Mouse (Mus musculus) adrenal gland, adult 8-10 months (tissue): ENCODE measurements around the gene C130050O18Rik. TPM values are rescaled to one million over a fixed set of nuclear protein-coding genes. Genes with fewer than 3 reads are reported as not detected.
"Not testable (repeated sequence)": the region's sequence is repeated elsewhere in the genome, so short reads cannot be mapped to it uniquely, and the experiment has no call there.

ENCODE experiments used
- DNase-seq: peaks from one replicate; pipeline ENCODE4 v3.0.0; 2022
- total RNA-seq, 4 experiments: library from RNA; stranded (reverse); gene quantifications; 2 replicates each; pipeline ENCODE4 v1.2.4; 2022

Gene C130050O18Rik
- total RNA-seq, 4 experiments from 2014 or later: 0.94 to 1.4 (median 1.2) TPM

DNA sequence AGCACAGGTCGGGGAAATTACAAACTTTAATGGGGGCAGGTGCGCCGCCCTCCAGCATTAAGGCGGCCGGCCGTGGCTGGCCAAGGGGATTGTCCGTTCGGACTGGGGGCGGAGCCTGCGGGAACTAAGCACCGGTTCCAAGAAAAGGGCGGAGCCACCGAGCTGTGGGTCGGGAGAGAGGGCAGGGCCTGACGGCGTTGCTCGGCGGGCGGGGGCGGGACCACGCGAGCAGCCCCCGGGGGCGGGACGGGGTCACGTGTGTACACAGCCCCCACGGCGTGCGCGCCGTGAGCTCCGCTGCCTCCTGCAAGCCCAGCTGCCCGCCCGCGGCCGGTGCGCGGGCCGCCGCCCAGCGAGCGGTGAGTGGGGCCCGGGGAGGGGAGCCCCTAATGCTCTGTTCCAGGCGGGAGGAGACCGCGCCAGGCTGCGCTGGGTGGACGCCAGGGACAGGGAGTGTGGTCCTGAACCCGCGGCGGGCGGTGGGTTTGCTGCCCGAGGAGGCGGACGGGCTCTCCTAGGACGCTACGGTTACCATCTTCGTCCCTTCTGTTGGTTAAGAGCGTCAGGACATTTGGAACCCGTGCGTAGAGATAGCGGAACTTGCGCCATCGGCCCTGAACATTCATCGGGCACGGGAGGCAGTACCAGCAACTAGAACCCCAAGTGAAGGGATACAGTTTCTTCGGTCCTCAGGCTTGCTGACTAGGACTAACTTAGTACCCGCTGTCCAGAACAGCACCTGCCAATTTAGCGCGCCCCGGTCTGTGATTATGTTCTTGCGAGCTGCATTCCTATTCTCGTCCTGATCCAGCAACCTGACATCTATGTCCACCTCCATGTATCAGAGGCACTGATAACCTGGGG is 24.5 kb upstream of the C130050O18Rik start:
- peak; percentile 97 for DNase-seq

- DNase-seq: no peak
Observed at GRCm38 (mm10) chr5:139381586-139382513, 23.2 kb upstream of the C130050O18Rik start.

DNA sequence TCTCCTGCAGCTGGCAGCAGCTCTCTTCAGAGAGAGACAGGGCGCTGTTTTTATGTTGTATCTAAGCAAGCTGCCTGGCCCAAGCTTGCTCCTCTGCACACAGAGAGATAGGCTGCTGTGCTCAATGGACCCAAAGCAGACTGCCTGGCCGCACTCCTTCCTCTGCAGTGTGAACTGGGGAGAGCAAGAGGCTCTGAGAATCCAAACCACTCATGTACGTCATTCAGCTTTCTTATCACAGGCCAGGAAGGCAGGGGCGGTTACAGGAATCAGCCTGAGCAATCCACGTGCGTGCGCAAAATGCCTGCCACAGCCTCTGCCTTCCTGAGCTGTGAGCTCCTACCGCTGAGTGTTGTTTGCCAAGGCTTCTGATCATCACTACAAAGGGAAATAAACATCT is 22.3 kb upstream of the C130050O18Rik start:
- no peak for DNase-seq

GRCm38 (mm10) chr5:139383234-139383633 is 21.8 kb upstream of the C130050O18Rik start:
- DNase-seq: no peak

GRCm38 (mm10) chr5:139384531-139384930 is 20.5 kb upstream of the C130050O18Rik start:
- peak; percentile 71 for DNase-seq

GRCm38 (mm10) chr5:139386047-139386446 is 19.0 kb upstream of the C130050O18Rik start:
- DNase-seq: no peak

GRCm38 (mm10) chr5:139387329-139388194 is 17.5 kb upstream of the C130050O18Rik start:
- no peak for DNase-seq

- no peak for DNase-seq
Observed at GRCm38 (mm10) chr5:139388195-139388570, 16.9 kb upstream of the C130050O18Rik start.

DNA sequence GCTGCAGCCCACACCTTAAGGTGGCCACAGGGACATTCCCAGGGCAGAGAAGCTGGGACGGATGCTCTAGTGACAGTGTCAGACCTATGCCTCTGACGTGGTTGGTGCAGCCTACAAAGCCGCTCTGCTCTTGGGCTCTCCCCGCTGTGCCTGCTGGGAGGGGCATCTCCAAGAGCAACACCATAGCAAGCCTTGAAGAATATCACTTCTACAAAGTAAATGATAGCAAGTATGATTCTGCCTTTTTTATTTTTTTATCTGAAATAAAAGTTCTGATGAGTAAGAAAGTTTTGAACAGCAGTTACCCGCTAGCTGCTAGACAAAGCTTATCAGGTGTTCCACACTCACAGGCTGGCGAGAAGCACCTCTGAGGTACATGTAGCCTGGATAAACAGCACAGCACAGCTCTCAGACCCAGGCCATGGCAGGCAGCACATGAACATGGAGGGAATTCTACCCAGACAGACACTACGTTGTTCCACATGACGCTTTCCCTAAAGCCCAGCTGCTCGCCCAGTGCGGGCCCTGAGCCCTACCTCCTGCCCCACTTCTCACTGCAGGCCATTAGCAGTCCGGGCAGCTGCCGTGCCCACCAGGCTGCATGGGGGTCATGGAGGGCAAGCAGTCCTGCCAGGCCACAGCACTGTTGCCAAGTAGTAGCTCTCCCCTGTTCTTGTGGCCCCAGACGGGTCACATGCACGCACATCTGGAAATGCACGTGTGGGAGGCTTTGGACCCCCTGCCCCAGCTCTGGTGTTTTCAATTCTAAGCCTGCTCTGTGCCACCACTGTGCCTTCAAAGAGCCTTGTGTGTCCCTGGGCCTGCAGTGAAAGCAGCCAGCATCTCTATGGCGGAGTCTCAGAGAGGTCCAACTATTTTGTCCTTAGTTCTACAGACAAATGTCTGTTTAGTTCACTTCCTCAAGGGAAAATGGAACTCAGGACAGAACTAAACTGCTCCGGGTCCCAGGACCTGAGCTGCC is 16.1 kb upstream of the C130050O18Rik start:
- DNase-seq: no peak

- DNase-seq: no peak
Observed at GRCm38 (mm10) chr5:139389676-139390061, 15.4 kb upstream of the C130050O18Rik start.

DNA sequence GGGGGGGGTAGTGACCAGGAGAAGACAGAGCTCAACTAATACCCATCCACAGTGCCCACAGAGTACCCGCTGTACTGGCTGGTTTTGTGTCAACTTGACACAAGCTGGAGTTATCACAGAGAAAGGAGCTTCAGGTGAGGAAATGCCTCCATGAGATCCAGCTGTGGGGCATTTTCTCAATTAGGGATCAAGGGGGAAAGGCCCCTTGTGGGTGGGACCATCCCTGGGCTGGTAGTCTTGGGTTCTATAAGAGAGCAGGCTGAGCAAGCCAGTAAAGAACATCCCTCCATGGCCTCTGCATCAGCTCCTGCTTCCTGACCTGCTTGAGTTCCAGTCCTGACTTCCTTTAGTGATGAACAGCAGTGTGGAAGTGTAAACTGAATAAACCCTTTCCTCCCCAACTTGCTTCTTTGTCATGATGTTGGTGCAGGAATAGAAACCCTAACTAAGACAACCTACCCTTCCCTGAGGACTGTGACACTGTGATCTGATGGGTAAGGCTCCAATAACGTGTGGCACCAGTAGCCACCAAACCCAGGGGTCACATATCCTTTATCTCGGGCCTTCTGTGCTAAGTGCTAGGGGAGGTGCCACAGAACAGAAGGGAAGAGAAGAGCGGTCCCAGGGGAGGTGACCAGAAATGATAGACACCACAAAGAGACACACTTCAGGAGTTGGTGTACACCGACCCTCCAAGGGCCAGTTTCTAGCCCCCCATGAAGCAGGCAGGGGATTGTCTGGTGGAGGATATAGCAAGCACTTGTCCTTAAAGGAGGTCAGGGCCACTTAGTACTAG is 14.6 kb upstream of the C130050O18Rik start:
- DNase-seq: not testable (repeated sequence)

DNA sequence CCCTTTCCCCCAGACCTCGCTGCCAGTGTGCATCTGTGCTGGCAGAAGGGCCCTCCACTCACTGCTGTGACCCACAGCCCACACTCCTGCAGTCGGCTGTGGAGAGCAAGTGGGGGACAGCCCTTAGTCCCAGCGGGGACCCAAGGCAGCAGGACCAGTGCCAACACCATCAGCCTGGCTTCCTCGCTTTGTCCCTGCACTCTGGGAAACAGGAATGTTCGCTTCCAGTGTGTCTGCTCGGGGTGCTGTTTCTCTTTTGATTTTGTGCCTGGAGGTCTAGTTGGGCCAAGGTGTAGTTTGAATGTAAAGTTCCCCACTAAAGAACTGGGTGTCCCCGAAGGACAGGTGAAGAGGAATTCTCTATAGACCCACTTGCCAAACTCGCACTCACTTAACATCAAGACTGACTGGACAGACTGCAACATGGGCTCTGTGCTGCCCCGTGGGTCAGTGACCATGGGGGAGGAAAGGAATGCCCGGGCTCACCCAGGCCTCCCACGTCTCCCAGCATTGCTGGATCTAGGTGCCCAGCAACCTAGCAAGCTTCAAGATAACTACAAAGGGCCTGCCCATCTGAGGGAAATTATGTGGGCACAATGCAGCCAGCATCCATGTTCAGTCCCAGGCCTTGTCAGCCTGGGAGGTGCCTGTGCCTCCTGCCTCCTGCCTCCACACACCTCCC is 13.6 kb upstream of the C130050O18Rik start:
- DNase-seq: no peak

- DNase-seq: no peak
Observed at GRCm38 (mm10) chr5:139392219-139393196, 12.6 kb upstream of the C130050O18Rik start.

DNA sequence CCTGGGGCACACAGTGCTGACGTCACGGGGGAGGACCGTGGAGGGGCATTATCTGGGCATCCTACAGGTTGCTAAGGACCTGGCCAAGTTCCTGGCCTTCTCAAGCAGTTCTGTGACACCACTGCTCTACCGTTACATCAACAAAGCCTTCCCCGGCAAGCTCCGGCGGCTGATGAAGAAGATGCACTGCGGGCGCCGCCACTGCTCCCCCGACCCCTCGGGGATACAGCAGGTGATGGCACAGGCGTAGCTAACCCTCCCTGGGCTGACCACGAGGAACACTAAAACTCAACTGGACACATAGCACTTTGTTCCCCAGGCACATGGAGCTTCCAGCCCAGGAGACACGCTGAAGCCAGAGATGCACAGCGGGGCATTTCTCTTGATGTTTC is 11.9 kb upstream of the C130050O18Rik start:
- no peak for DNase-seq

DNA sequence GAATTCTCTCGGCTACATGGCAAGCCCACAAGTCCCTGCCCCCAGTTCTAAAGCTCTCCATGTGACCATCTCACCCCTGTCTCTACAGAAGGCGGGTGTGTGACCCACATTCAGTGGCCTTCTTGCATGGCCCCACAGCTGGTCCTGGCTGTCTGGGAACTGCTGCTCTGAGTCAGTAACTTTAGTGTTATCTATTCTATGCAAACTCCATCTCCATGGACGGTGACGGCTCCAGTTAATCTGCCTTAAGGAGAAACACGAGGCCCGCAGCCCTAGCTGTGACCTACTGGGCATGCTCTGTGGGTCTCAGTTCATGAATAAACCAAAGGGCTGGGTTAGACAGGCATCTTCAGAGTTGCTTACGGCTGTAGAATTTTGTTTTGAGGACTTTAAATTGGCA is 10.7 kb upstream of the C130050O18Rik start:
- no peak for DNase-seq

GRCm38 (mm10) chr5:139395528-139395927 is 9.6 kb upstream of the C130050O18Rik start:
- DNase-seq: no peak

DNA sequence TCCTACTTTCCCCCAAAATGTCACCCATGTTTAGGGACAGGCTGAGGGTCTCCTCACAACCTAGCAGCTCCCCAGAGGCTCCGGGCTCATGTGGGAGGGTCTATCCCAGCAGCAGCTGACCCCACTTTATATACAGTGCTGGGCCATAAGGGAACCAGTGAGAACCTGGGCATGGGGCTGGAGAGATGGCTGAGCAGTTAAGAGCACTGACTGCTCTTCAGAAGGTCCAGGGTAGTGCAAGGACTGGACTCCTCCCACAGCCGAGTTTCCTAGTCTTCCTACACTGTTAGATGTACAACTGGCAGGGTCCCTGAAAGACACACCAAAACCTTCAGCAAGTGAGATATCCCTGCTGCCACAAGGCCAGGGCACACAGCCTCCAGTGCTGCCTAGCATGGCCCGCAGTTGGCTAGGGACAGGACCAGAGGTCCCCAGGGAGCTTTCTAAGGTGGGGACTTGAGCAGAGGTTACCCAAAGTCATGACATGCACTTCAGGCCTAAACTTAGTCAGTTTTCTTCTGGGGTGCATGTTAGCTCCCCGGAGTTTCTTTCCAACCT is 7.6 kb upstream of the C130050O18Rik start:
- DNase-seq: no peak
